Mouse (Mus musculus): Measurements from ENCODE around the gene Thop1.

Thop1 gene

GRCm38 (mm10) chr10:81106113-81106721 lies 36.4 kb downstream of the Thop1 start:
- DNase-seq (ENCODE audit: low spot score in 2 of 2) = peak; percentile 77 to 79

- no peak for DNase-seq (ENCODE audit: low spot score in 2 of 2)
Observed at GRCm38 (mm10) chr10:81112946-81113345, 43.1 kb downstream of the Thop1 start.

DNA sequence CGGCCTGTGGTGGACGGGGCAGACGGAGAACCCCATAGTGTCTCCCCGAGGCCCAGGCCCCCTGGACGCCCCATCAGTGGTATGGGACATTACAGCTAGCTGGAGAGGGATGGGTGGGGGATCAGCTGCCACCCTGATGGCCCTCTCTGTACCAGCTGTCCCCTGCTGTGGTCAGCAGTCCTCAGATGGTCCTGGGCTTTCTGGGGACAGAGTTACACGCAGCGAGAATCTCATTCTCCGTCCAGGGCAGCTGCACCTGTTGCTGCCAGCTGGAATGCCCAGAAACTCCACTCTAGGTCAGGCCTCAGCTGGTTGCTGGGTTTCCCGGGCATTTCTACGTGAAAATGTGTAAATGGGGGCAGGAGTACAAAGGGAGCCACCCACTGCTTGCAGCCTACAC lies 49.8 kb downstream of the Thop1 start:
- no peak for DNase-seq (ENCODE audit: low spot score in 2 of 2)

DNA sequence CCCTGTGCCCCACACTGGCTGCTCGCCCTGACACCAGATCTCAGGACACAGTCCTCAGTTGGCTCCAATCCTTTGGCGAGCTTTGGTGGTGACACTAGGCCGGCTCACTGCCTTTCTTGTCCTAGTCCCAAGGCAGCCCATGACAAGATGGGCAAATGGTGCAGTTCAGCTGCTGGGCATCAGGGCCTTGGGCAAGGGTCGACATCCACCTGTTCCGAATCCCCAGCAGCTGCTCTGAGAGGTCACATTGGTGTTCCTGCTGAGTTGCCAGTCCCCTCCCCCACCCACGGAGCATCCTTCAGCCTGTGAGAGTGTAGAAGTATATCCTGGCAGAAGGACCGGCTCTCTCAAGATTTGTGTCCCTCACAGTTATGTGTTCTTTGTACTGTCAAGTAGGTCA lies 50.8 kb downstream of the Thop1 start:
- peak in 1 of 2 experiments; percentile 15 for DNase-seq (ENCODE audit: low spot score in 2 of 2)

DNA sequence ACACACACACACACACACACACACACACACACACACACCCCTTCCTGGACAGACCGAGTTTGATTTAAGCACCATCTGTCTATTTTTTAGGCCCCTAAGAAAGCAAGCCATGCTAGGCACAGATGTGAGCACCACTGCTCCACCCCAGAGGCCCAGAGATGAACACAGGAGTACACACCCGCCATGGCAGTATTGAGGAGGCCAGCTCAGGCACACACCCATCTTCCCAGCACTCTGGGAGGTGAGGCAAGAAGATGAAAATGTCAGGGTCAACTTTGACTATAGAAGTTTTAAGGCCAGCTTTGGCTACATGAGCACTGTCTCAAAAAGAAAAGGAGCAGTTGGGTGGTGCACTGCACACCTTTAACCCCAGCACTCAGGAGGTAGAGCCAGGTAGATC lies 53.1 kb downstream of the Thop1 start:
- no peak for DNase-seq (ENCODE audit: low spot score in 2 of 2)

GRCm38 (mm10) chr10:81123500-81123899 lies 53.7 kb downstream of the Thop1 start:
- no peak for DNase-seq (ENCODE audit: low spot score in 2 of 2)

Measured in frontal cortex, postnatal 14 days (tissue).